Mouse (Mus musculus) layer of hippocampus, postnatal 14 days (tissue): ENCODE measurements at regions not wholly inside any gene's neighbourhood (a gene's known extent, or its start where the extent isn't known, plus 50 kb on each side); places are given as distances from the start of the nearest gene placed in this dataset.

Experiments
- DNase-seq, 2 experiments: peaks; one replicate each; pipeline ENCODE4 v3.0.0; 2021 to 2022; ENCODE audit warnings: low spot score in 2 of 2, mixed read lengths in 1 of 2

GRCm38 (mm10) chr6:76202801-76203200 is 294.8 kb downstream of the Gm9008 start:
- peak in 1 of 2 experiments; percentile 10 for DNase-seq
